Comparison of ENCODE assay signal across 7 mouse cellular contexts in genomic region chr2:83713281-83713680, GRCm38 (mm10). TPM values are rescaled to one million over a fixed set of nuclear protein-coding genes. Genes with fewer than 3 reads are reported as not detected.
DNase-seq lines count a peak whose midpoint lies in the region; TF ChIP-seq lines count a peak whose summit lies in the region.
"Not testable (repeated sequence)": the region's sequence is repeated elsewhere in the genome, so short reads cannot be mapped to it uniquely, and the experiment has no call there.

No protein-coding gene starts in this region.

- TF ChIP-seq RAD21 in MEL (IDR thresholded peaks at IDR 0.05; ENCODE audit: low read depth, low read length), result not testable (repeated sequence)

- not testable (repeated sequence) for TF ChIP-seq EP300 in MEL (IDR thresholded peaks at IDR 0.05; ENCODE audit: low read depth in 1 of 2, low read length in 2 of 2)

- not testable (repeated sequence) for TF ChIP-seq POLR2A in MEL (IDR thresholded peaks at IDR 0.05; ENCODE audit: control insufficient read depth in 1 of 2, insufficient read depth in 1 of 2, low read depth in 1 of 2, low read length in 2 of 2, poor library complexity in 1 of 2)

- not testable (repeated sequence) for H3K9me3 ChIP-seq in MEL (replicated peaks; ENCODE audit: insufficient read depth, low read length)

- not testable (repeated sequence) for H3K9ac ChIP-seq in MEL (ENCODE audit: control insufficient read depth, low read depth, low read length, poor library complexity, severe bottlenecking)

- not testable (repeated sequence) for H3K79me2 ChIP-seq in MEL (ENCODE audit: control insufficient read depth, insufficient read depth, low read length, poor library complexity)

- not testable (repeated sequence) for TF ChIP-seq CTCF in MEL (IDR thresholded peaks at IDR 0.05 in 2 of 3, conservative IDR thresholded peaks at IDR 0.05 in 1 of 3; ENCODE audit: control insufficient read depth in 1 of 3, insufficient read depth in 1 of 3, low read depth in 2 of 3, low read length in 3 of 3, poor library complexity in 1 of 3, severe bottlenecking in 1 of 3)

- H3K4me3 ChIP-seq in MEL (ENCODE audit: control insufficient read depth in 1 of 2, insufficient read depth in 1 of 2, low read depth in 2 of 2, low read length in 2 of 2), result peak overlapping the region in 1 of 2 experiments; percentile 62; a peak in 2 of 4 replicates

- not testable (repeated sequence) for H3K27ac ChIP-seq in MEL (ENCODE audit: control insufficient read depth, low read depth, low read length)

- not testable (repeated sequence) for H3K4me1 ChIP-seq in MEL (ENCODE audit: control insufficient read depth in 1 of 2, insufficient read depth in 2 of 2, low read length in 2 of 2)

- not testable (repeated sequence) for H3K36me3 ChIP-seq in MEL (ENCODE audit: control insufficient read depth in 1 of 2, insufficient read depth in 2 of 2, low read length in 2 of 2)

- peak; percentile 27 for DNase-seq in 3134 (ENCODE audit: extremely low read depth, insufficient read length, low spot score)
- peak; percentile 40 for DNase-seq in A20 (ENCODE audit: low read depth, low spot score)
- DNase-seq in MEL (ENCODE audit: low read depth, low spot score), result peak; percentile 79
- DNase-seq in NIH3T3 (ENCODE audit: low read depth), result peak; percentile 17
- DNase-seq in WW6 (ENCODE audit: low read depth, low spot score), result peak; percentile 52
- DNase-seq in gastrocnemius, postnatal 25 days, result peak; percentile 1
- DNase-seq in testis, postnatal 10 days (ENCODE audit: low spot score), result peak; percentile 49

- H3K27me3 ChIP-seq in MEL (ENCODE audit: control insufficient read depth in 1 of 2, insufficient read depth in 2 of 2, low read length in 2 of 2), result not testable (repeated sequence)

TF ChIP-seq in MEL, 35 proteins besides CTCF, POLR2A, EP300 and RAD21:
- TF ChIP-seq USF1 (IDR thresholded peaks at IDR 0.05; ENCODE audit: low read depth, low read length) (peak; percentile 70), MYC (IDR thresholded peaks at IDR 0.05; ENCODE audit: low read depth, low read length) (peak; percentile 28; the same call in 1 of the 2 replicates), MAX (IDR thresholded peaks at IDR 0.05; ENCODE audit: low read length) (peak; percentile 76)

RNA-seq across cellular contexts. Expression of gene Itgav, which starts 10.9 kb away (rescaled TPM):
- 6.5 and 9.7 TPM in 2 replicates for total RNA-seq in MEL (2012; rRNA removed)
- 1 to 10 TPM in 1 of 2 experiments, not detected in 1; 7.2 TPM for polyA plus RNA-seq in MEL (2012; ENCODE audit: insufficient read depth in 1 of 2, insufficient read length in 2 of 2, low read depth in 1 of 2, low replicate concordance in 2 of 2, missing spikeins in 1 of 2)
- 10 to 100 TPM; 44.2 to 45.6 TPM for total RNA-seq in gastrocnemius, postnatal 25 days (2021)

Comparison
In these comparisons a context has a peak if more than half of its experiments do, and no peak if none do; other contexts are left out.
1. DNase-seq: peak in every context shown above with its lines; median percentile 79 in MEL; 52 in WW6; 49 in testis, postnatal 10 days; 40 in A20; 27 in 3134; 17 in NIH3T3; 1 in gastrocnemius, postnatal 25 days.